Mouse (Mus musculus): ENCODE results near the gene Znhit3. TPM values are rescaled to one million over a fixed set of nuclear protein-coding genes. Genes with fewer than 3 reads are reported as not detected.

Znhit3 gene
- 10 to 100 TPM; 34.8 to 36.5 TPM for total RNA-seq (2021)
- long read RNA-seq, experiment 1, transcript Znhit3-201 (5 exons, 998 nt) = major isoform, 22 of 25 reads
- long read RNA-seq, experiment 1, partial matches to known transcripts = 0 of 25 reads
- long read RNA-seq, experiment 1, other reads (novel, unspliced or antisense) = 3 of 25 reads
- long read RNA-seq, experiment 2, transcript Znhit3-201 (5 exons, 998 nt) = major isoform, 8 of 9 reads
- long read RNA-seq, experiment 2, partial matches to known transcripts = 0 of 9 reads
- long read RNA-seq, experiment 2, other reads (novel, unspliced or antisense) = 1 of 9 reads

DNA sequence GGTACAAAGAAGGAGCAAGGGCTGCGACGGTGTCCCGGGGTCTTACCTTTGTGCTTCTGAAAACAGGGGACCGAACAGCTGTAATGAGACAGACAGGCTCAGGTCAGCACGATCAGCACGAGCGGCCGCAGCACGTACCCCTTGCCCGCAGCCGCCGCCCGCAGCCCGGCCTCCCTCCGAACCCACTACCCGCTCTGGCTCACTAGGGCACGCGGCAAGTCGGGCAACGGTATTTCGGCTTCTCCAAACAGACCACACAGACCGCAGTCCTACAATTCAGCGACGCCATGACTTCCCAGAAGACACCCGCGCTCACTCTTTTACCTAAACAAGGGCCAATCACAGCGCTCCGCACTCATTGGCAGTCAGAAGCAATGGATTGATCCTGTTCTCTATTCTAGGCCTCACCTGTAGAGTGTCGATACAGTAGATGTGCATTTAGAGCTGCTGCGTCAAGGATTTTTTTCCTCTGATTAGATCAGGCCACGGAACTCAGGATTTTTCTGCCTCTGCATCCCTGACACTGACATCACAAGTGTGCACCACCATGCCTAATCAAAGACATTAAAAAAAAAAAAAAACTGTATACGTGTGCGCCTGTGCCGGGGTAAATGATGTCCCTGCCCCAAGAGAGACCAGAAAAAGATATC, at the start of gene Znhit3:
Gene Znhit3, minus strand, starts transcription at position 314 of the 650 bp plus-strand sequence.
- peak; percentile 84 for DNase-seq (ENCODE audit: extremely low spot score in 1 of 2, low spot score in 2 of 2)

DNA sequence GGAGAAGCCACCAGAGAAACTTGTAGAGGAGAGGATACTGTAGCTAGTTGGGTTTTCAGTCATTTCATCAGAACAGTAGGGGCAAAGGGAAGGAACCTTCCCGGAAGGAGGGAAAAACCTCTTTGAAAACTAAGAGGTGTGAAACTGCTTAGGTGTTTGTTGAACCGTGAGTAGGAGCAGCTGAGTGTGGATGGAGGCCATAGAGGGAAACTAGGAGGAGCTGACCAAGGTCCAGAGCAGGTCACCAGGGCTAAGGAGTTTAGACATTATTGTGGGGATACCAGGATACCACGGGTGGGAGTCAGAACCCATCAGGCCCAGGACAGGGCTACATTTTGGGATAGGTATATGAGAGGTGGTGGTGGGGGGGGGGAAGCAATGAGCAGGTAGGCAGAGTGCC, 47.4 kb upstream of the Znhit3 start:
- intact Hi-C loops (cut with DNase I) = no loop called here

More for the DNA sequence above, at the start of gene Znhit3:
- Histone ChIP-seq H3K27ac (peak within 1 kb of the TSS; percentile 73), H3K4me3 (peak within 1 kb of the TSS; percentile 86)
- intact Hi-C loops (cut with DNase I) = no loop called here
- peak; percentile 2; the same call in 1 of the 2 replicates for TF ChIP-seq CTCF (IDR thresholded peaks at IDR 0.05)

DNA sequence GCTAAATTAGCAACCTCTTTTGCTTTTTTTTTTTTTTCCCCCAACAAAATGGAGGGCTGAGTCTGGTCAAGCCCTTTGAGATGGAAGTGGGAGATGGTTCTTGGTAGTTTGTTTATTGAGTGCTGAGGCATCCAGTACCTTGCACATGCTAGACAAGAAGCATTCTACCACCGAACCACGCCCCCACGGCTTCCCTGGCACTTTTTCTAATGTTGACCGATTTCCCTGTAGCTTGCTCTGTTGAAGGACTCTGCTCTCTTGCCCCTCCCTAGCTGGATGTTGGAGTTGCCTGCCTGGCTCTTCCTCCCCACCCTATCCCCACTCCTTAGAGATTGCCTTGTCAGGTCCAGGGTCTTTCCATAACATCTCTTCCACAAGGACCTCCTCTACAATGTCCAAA, 46.4 kb upstream of the Znhit3 start:
- intact Hi-C loops (cut with DNase I) = no loop called here
- no peak for TF ChIP-seq CTCF (IDR thresholded peaks at IDR 0.05)
- H3K27ac ChIP-seq = no peak overlapping the region
- no peak for DNase-seq (ENCODE audit: extremely low spot score in 1 of 2, low spot score in 2 of 2)
- no peak overlapping the region for H3K4me3 ChIP-seq

More for the DNA sequence above, 47.4 kb upstream of the Znhit3 start:
- Histone ChIP-seq H3K27ac (no peak overlapping the region), H3K4me3 (no peak overlapping the region)
- no peak for DNase-seq (ENCODE audit: extremely low spot score in 1 of 2, low spot score in 2 of 2)
- no peak for TF ChIP-seq CTCF (IDR thresholded peaks at IDR 0.05)

DNA sequence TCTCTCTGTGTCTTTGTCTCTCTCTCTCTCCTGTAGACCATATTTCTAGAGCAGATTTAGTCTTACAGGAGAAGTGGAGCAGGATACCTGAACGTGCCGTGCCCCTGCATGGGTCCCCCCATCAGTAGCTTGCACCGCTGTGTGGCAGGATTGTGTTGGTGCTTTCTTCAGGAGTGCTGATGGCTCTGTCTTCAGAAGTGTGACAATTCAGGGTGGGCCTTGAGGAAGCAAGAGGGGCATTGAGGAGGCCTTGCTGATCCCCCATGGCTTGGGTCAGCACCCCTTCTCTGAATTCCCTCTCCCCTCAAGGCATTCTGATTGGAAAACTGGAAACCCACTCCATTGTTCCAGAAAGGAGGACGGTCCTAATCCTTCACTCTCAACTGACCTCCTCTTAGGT, 45.4 kb upstream of the Znhit3 start:
- TF ChIP-seq CTCF (IDR thresholded peaks at IDR 0.05) = no peak
- DNase-seq (ENCODE audit: extremely low spot score in 1 of 2, low spot score in 2 of 2) = no peak
- no peak overlapping the region for H3K4me3 ChIP-seq
- intact Hi-C loops (cut with DNase I) = no loop called here
- H3K27ac ChIP-seq = no peak overlapping the region

DNA sequence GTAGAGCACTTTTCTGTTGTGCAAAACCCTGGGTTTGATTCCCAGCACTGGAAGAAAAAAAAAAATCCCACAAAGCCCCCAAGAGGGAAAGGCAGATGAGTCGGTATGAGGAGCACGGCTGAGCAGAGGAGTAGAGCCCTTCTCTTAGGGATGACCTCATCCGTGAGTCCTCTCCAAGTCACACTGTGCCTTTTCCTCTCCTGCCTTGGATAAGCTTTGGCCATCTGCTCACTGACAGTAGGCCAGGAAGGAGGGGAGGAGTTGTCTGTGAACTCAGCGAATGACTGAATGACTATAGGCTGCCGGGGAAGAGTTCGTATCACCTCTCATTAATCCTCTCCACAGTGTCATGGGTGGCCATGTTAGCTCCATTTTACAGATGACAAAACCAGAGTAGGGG, 44.6 kb upstream of the Znhit3 start:
- intact Hi-C loops (cut with DNase I) = no loop called here
- Histone ChIP-seq H3K4me3 (no peak overlapping the region), H3K27ac (no peak overlapping the region)
- no peak for TF ChIP-seq CTCF (IDR thresholded peaks at IDR 0.05)
- no peak for DNase-seq (ENCODE audit: extremely low spot score in 1 of 2, low spot score in 2 of 2)

DNA sequence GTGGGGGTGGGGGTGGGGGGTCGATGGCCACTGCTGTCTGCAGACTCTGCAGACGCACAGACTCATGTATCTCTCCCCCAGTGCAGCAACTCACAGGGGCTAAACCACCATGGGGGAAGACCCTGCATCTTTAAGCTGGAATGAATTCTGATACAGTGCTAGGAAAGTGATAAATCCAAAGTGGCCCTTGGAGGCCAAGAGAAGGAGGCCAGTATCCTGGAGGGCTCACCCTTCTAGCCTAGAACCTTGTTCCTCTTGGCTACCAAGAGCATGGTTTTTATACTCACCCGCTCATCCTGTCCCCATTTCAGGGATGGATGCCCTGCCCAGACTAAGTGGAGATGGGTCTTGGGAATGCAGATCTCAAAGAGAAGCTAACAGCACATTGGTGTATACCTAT, 44.1 kb upstream of the Znhit3 start:
- TF ChIP-seq CTCF (IDR thresholded peaks at IDR 0.05) = no peak
- H3K4me3 ChIP-seq = no peak overlapping the region; the same call in 1 of the 2 replicates
- intact Hi-C loops (cut with DNase I) = no loop called here
- H3K27ac ChIP-seq = peak overlapping the region; percentile 36
- DNase-seq (ENCODE audit: extremely low spot score in 1 of 2, low spot score in 2 of 2) = no peak

DNA sequence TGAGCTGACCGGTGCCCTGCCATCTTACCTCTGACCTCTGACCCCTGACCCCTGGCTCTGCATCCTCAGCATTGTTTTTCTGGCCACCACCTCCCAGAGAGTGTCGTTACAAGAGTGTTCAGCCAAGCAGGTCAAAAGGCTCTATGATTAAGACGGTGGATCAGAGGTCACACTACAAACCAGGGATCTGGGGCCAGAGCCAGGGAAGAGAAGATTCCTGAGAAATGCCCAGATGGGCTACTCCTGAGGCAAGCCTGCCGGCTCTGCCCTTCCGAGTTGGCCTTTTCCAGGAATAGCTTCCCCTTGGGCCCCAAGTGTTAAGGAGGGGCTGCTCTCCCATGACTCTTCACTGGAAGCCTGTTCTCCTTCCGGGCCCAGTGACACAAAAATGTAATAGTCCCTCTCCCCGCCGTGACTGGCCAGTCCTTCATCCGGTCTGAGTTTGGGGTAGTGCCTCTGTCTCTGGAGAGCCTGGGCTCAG, 43.6 kb upstream of the Znhit3 start:
- H3K4me3 ChIP-seq = peak overlapping the region; percentile 64; the same call in 1 of the 2 replicates
- no peak for TF ChIP-seq CTCF (IDR thresholded peaks at IDR 0.05)

DNA sequence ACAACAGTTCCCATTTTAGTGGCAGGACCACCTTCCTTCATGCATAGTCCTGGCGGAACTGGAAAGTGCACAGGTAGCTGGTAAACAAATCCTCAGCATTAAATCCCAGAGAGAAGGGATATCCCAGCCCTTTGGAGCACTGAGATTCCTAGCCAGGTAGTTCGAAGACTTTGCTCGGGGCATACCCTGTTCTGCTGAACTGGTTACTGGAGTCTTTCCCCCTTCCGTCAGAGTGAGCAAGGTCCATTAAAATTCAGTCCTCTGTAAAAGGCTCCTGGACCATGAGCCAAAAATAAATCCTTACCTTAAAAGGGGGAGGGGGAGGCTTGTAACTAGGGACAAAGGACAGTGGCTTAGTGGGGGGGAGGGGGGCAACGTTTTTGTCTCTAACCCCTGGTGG, 43.0 kb upstream of the Znhit3 start:
- H3K27ac ChIP-seq = peak overlapping the region; percentile 53
- H3K4me3 ChIP-seq = peak overlapping the region; percentile 64
- intact Hi-C loops (cut with DNase I) = no loop called here
- no peak for DNase-seq (ENCODE audit: extremely low spot score in 1 of 2, low spot score in 2 of 2)
- TF ChIP-seq CTCF (IDR thresholded peaks at IDR 0.05) = no peak

More for the DNA sequence above, 43.6 kb upstream of the Znhit3 start:
- intact Hi-C loops (cut with DNase I) = no loop called here
- peak overlapping the region; percentile 36 for H3K27ac ChIP-seq
- DNase-seq (ENCODE audit: extremely low spot score in 1 of 2, low spot score in 2 of 2) = no peak

DNA sequence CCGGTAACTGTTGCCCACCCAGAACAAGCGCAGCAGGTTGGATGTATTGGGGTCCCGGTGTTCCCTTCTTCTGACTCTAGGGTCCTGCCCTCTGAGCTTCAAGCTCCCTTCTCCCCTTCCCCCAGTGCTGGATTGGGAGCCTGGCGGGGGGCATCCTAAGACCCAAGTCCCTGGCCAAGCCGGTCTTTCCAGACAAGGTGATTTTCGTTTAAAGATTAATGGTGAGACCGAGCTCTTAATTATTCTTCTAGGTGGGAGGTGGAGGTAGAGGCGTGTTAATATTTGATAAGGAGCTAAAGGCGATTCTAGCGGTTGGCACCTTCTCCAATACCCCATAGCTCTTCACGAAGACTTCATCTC, 42.1 kb upstream of the Znhit3 start:
- no peak for TF ChIP-seq CTCF (IDR thresholded peaks at IDR 0.05)
- peak overlapping the region; percentile 64 for H3K4me3 ChIP-seq
- DNase-seq (ENCODE audit: extremely low spot score in 1 of 2, low spot score in 2 of 2) = no peak
- intact Hi-C loops (cut with DNase I) = no loop called here
- peak overlapping the region; percentile 82 for H3K27ac ChIP-seq

DNA sequence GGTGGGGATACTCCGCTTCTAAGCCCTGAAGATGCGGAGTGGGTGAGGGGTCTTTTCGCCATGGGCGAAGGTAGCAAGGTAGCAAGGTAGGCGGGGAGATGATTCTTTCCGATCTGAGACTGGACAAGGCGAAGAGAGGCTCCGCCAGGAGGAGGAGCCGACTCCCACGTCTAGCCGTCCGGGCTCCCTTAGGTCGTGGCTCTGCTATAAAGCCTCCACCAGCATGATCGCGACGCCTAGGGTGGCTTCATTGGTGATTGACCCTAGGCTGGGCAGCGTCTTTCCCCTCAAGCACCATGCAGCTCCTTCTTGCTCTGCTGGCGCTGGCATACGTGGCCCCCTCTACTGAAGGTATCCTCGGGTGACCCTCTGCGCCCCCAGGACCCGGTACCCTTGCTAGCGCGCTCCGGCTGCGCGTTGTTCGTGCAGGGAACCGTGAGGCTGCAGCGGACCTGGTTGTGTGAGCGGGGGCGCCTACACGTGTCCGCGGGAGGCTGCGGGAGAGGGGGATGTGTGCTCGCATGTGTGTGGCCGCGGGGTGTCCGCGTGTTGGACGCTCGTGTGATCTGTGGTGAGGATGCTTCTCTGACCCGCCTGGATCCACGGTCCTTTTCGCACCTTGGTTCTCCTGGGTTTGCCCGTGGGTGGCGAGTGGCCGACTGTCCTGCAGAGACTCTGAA, 41.6 kb upstream of the Znhit3 start, which contains the start of gene Car4:
Gene Car4, plus strand, starts transcription at position 196 of the 680 bp plus-strand sequence.
- Histone ChIP-seq H3K27ac (peak within 1 kb of the TSS; percentile 82), H3K4me3 (peak within 1 kb of the TSS; percentile 64)
- peak; percentile 20 to 56 for DNase-seq (ENCODE audit: extremely low spot score in 1 of 2, low spot score in 2 of 2)
- no peak for TF ChIP-seq CTCF (IDR thresholded peaks at IDR 0.05)
- intact Hi-C loops (cut with DNase I) = no loop called here

DNA sequence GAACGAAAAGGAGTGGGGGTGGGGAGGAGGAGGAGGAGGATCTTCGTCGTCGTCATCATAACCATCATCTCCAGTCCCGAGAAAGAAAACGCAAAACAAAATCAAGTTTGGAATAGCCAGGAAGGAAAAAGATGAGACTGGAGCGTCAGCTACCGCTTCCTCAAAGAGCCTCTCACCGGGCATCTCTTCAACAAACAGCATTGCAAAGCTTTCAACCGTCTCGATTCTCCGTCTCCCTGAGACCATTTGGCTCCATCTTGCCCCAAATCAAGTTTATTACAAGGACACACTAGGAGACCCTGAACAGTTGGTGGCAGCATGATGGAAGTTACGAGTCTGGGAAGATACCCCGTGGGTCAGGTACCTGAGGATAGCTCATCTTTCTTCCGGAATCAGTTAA, 41.0 kb upstream of the Znhit3 start:
- TF ChIP-seq CTCF (IDR thresholded peaks at IDR 0.05) = no peak
- intact Hi-C loops (cut with DNase I) = no loop called here
- Histone ChIP-seq H3K4me3 (peak overlapping the region; percentile 64), H3K27ac (peak overlapping the region; percentile 82)
- DNase-seq (ENCODE audit: extremely low spot score in 1 of 2, low spot score in 2 of 2) = no peak

DNA sequence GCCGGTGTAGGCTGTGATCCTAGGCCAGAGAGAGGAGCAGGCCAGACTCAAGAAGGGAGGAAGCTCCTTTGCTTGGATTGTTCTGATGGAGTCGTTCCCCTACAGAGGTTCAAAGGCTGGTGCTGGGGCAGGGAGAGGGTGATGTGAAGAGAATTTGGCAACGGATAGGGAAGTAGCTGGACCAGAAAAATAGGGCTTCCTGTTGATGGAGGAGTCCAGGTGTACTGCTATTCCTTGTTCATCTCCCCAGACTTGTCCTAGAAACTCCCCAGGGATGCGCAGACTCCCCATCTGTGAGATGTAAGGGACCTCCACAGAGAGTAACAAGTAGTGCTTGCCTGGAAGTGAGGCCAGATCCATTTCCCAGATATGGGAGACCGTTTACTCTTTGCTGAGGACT, 40.2 kb upstream of the Znhit3 start:
- Histone ChIP-seq H3K4me3 (no peak overlapping the region), H3K27ac (no peak overlapping the region)
- DNase-seq (ENCODE audit: extremely low spot score in 1 of 2, low spot score in 2 of 2) = no peak
- intact Hi-C loops (cut with DNase I) = no loop called here
- no peak for TF ChIP-seq CTCF (IDR thresholded peaks at IDR 0.05)

Data from left cerebral cortex, adult 2 months (tissue).